Mouse (Mus musculus): ENCODE measurements at regions not wholly inside any gene's neighbourhood (a gene's known extent, or its start where the extent isn't known, plus 50 kb on each side); places are given as distances from the start of the nearest gene placed in this dataset. TPM values are rescaled to one million over a fixed set of nuclear protein-coding genes. Genes with fewer than 3 reads are reported as not detected.

Small RNA genes in the stretch of these regions (microRNA-seq; reads per million reads assigned to microRNA genes)
- gene Gm27460: not detected
- gene Gm28002: not detected
